Mouse (Mus musculus) stomach, embryonic 16.5 days (tissue): ENCODE results near the gene 6030445D17Rik. TPM values are rescaled to one million over a fixed set of nuclear protein-coding genes. Genes with fewer than 3 reads are reported as not detected.

Experiments used
- ATAC-seq: fragments of 200-750 bp; cut with Nextera tagmentation; 2 replicates; pipeline ENCODE4 v1.8.0; 2017; ENCODE audit warnings: moderate number of reproducible peaks, moderate TSS enrichment; ENCODE audit not compliant: insufficient read depth, low FRiP score
- H3K27ac ChIP-seq: fragments of 300-500 bp; sonication (generic); 2 replicates; pipeline ENCODE4 v1.5.1; 2014; ENCODE audit warnings: low read length
- H3K27me3 ChIP-seq: fragments of 300-500 bp; sonication (generic); 2 replicates; pipeline ENCODE4 v1.6.1; 2014; ENCODE audit warnings: low read length, control low read depth, mixed read lengths; ENCODE audit not compliant: control insufficient read depth, insufficient read depth
- H3K36me3 ChIP-seq: fragments of 300-500 bp; sonication (generic); 2 replicates; pipeline ENCODE4 v1.6.1; 2014; ENCODE audit warnings: low read length; ENCODE audit not compliant: control insufficient read depth, insufficient read depth
- H3K4me1 ChIP-seq: fragments of 300-500 bp; sonication (generic); 2 replicates; pipeline ENCODE4 v1.6.1; 2014; ENCODE audit warnings: low read length, control low read depth, mixed read lengths; ENCODE audit not compliant: control insufficient read depth, insufficient read depth
- H3K4me2 ChIP-seq: fragments of 300-500 bp; sonication (generic); 2 replicates; pipeline ENCODE4 v1.6.1; 2014; ENCODE audit warnings: low read depth, low read length, mixed read lengths
- H3K4me3 ChIP-seq: fragments of 300-500 bp; sonication (generic); replicated peaks from 2 replicates; pipeline ENCODE4 v1.5.1; 2014; ENCODE audit warnings: mild to moderate bottlenecking, low read length
- H3K9ac ChIP-seq: fragments of 300-500 bp; sonication (generic); 2 replicates; pipeline ENCODE4 v1.6.1; 2014; ENCODE audit warnings: low read length
- H3K9me3 ChIP-seq: fragments of 300-500 bp; sonication (generic); replicated peaks from 2 replicates; pipeline ENCODE4 v1.6.1; 2016; ENCODE audit warnings: low read length, control low read depth; ENCODE audit not compliant: control insufficient read depth
- WGBS: fragments of 180-500 bp; shearing (Covaris S2); extraction: QIAGEN DNeasy Blood & Tissue Kit; methylation state at CpG from one replicate; pipeline ENCODE4 v1.1.7; 2014; 5-methylcytosine and 5-hydroxymethylcytosine counted together
- polyA plus RNA-seq: library from polyadenylated mRNA; unstranded; fragments of >200 nt; fragmentation: Nextera tagmentation; extraction: Ambion mirVana; gene quantifications from 2 replicates; pipeline ENCODE4 v1.2.1, GENCODE M21; 2015

Gene 6030445D17Rik
- polyA plus RNA-seq, 1 experiment from 2014 or later: 0.19 TPM

- no peak overlapping the region for H3K4me3 ChIP-seq
- no peak overlapping the region for H3K9ac ChIP-seq
- no peaks in the 10 kb centered on the region for H3K9me3 ChIP-seq
- ATAC-seq: no peak
- WGBS: 39% methylated on average over 2 of the region's 2 CpGs
- no peaks in the 10 kb centered on the region for H3K36me3 ChIP-seq
- H3K4me2 ChIP-seq: no peak overlapping the region
- H3K27me3 ChIP-seq: no peaks in the 10 kb centered on the region
- no peak overlapping the region for H3K27ac ChIP-seq
- peaks cover 6% of the 10 kb centered on the region; the same call in 1 of the 2 replicates for H3K4me1 ChIP-seq
Measured at GRCm38 (mm10) chr4:136505426-136506215, 43.6 kb downstream of the 6030445D17Rik start.

GRCm38 (mm10) chr4:136509857-136510256, 47.8 kb downstream of the 6030445D17Rik start:
- WGBS: 88% methylated on average over 1 of the region's 1 CpGs
- no peak overlapping the region for H3K4me3 ChIP-seq
- no peak for ATAC-seq
- H3K4me1 ChIP-seq: peaks cover 24% of the 10 kb centered on the region
- H3K27ac ChIP-seq: no peak overlapping the region
- H3K4me2 ChIP-seq: no peak overlapping the region
- H3K9me3 ChIP-seq: no peaks in the 10 kb centered on the region
- H3K27me3 ChIP-seq: no peaks in the 10 kb centered on the region
- no peak overlapping the region for H3K9ac ChIP-seq
- H3K36me3 ChIP-seq: no peaks in the 10 kb centered on the region

GRCm38 (mm10) chr4:136511708-136512107, 49.7 kb downstream of the 6030445D17Rik start:
- ATAC-seq: no peak
- H3K27me3 ChIP-seq: no peaks in the 10 kb centered on the region
- H3K4me1 ChIP-seq: peaks cover 19% of the 10 kb centered on the region
- H3K9me3 ChIP-seq: no peaks in the 10 kb centered on the region
- no peaks in the 10 kb centered on the region for H3K36me3 ChIP-seq
- WGBS: 37% methylated on average over 4 of the region's 4 CpGs
- no peak overlapping the region for H3K4me3 ChIP-seq
- H3K4me2 ChIP-seq: no peak overlapping the region
- H3K27ac ChIP-seq: no peak overlapping the region
- H3K9ac ChIP-seq: no peak overlapping the region

GRCm38 (mm10) chr4:136512905-136513304, 50.9 kb downstream of the 6030445D17Rik start:
- Histone ChIP-seq H3K27me3 (no peaks in the 10 kb centered on the region), H3K4me2 (no peak overlapping the region), H3K36me3 (no peaks in the 10 kb centered on the region), H3K4me1 (peaks cover 19% of the 10 kb centered on the region), H3K9me3 (no peaks in the 10 kb centered on the region), H3K27ac (peak overlapping the region; percentile 25; the same call in 1 of the 2 replicates), H3K4me3 (no peak overlapping the region), H3K9ac (no peak overlapping the region)
- no peak for ATAC-seq

Other genes starting within 250 kb of the 6030445D17Rik start
- 23.9 and 29.1 TPM in 2 replicates for gene Tcea3, start 214.5 kb upstream of the 6030445D17Rik start, polyA plus RNA-seq
- gene Zfp46, start 177.6 kb upstream of the 6030445D17Rik start, polyA plus RNA-seq: 23.9 and 25.9 TPM in 2 replicates
- gene Hnrnpr, start 151.3 kb upstream of the 6030445D17Rik start, polyA plus RNA-seq: 119 and 121 TPM in 2 replicates
- gene Htr1d, start 38.7 kb upstream of the 6030445D17Rik start, polyA plus RNA-seq: 0.27 and 0.34 TPM in 2 replicates
- gene Luzp1, start 7.5 kb downstream of the 6030445D17Rik start, polyA plus RNA-seq: 88.7 and 90.1 TPM in 2 replicates
- gene Kdm1a, start 140.5 kb downstream of the 6030445D17Rik start, polyA plus RNA-seq: 17.1 and 18.9 TPM in 2 replicates
- not detected in 2 replicates for gene Tex46, start 148.2 kb downstream of the 6030445D17Rik start, polyA plus RNA-seq
- gene Lactbl1, start 160.4 kb downstream of the 6030445D17Rik start, polyA plus RNA-seq: not detected in 2 replicates